Mouse (Mus musculus) liver, embryonic 16.5 days (tissue): ENCODE measurements around the gene Xlr4a. TPM values are rescaled to one million over a fixed set of nuclear protein-coding genes. Genes with fewer than 3 reads are reported as not detected.
A peak's percentile ranks its signal among the peaks of the same experiment; 100 is the strongest.
"Not testable (repeated sequence)": the region's sequence is repeated elsewhere in the genome, so short reads cannot be mapped to it uniquely, and the experiment has no call there.

Source experiments
- ATAC-seq: fragments of 200-750 bp; cut with Nextera tagmentation; 2 replicates; pipeline ENCODE4 v1.8.0; 2017; ENCODE audit warnings: low read depth, mild to moderate bottlenecking, moderate number of reproducible peaks, moderate library complexity
- H3K27ac ChIP-seq: fragments of 300-500 bp; sonication (generic); 2 replicates; pipeline ENCODE4 v1.5.1; 2014; ENCODE audit warnings: mild to moderate bottlenecking, low read length
- H3K27me3 ChIP-seq: fragments of 300-500 bp; sonication (generic); 2 replicates; pipeline ENCODE4 v1.6.1; 2014; ENCODE audit warnings: low read depth, low read length, mixed read lengths; ENCODE audit not compliant: control insufficient read depth, insufficient read depth
- H3K36me3 ChIP-seq: fragments of 300-500 bp; sonication (generic); 2 replicates; pipeline ENCODE4 v1.6.1; 2014; ENCODE audit warnings: mild to moderate bottlenecking; ENCODE audit not compliant: control insufficient read depth, insufficient read depth
- H3K4me1 ChIP-seq: fragments of 300-500 bp; sonication (generic); 2 replicates; pipeline ENCODE4 v1.6.1; 2014; ENCODE audit warnings: low read depth, low read length, mixed read lengths; ENCODE audit not compliant: control insufficient read depth
- H3K4me2 ChIP-seq: fragments of 300-500 bp; sonication (generic); 2 replicates; pipeline ENCODE4 v1.6.1; 2014; ENCODE audit warnings: low read depth, low read length, mixed read lengths
- H3K4me3 ChIP-seq: fragments of 300-500 bp; sonication (generic); 2 replicates; pipeline ENCODE4 v1.5.1; 2014; ENCODE audit warnings: low read depth, mild to moderate bottlenecking, low read length
- H3K9ac ChIP-seq: fragments of 300-500 bp; sonication (generic); 2 replicates; pipeline ENCODE4 v1.6.1; 2014; ENCODE audit warnings: low read depth, low read length
- H3K9me3 ChIP-seq: fragments of 300-500 bp; sonication (generic); replicated peaks from 2 replicates; pipeline ENCODE4 v1.6.1; 2016; ENCODE audit warnings: low read length; ENCODE audit not compliant: control insufficient read depth
- WGBS: fragments of 180-500 bp; shearing (Covaris S2); extraction: QIAGEN DNeasy Blood & Tissue Kit; methylation state at CpG from one replicate; pipeline ENCODE4 v1.1.7; 2014; ENCODE audit not compliant: insufficient replicate concordance; 5-methylcytosine and 5-hydroxymethylcytosine counted together
- polyA plus RNA-seq: library from polyadenylated mRNA; unstranded; fragments of >200 nt; fragmentation: Nextera tagmentation; extraction: Ambion mirVana; gene quantifications from 2 replicates; pipeline ENCODE4 v1.2.1, GENCODE M21; 2015

Gene Xlr4a
- polyA plus RNA-seq, result 0.97 and 1.1 TPM in 2 replicates

- H3K36me3 ChIP-seq, H3K4me2 ChIP-seq, H3K27me3 ChIP-seq, ATAC-seq, H3K9me3 ChIP-seq, H3K4me3 ChIP-seq, H3K27ac ChIP-seq, H3K9ac ChIP-seq, H3K4me1 ChIP-seq: not testable (repeated sequence)
- WGBS, result 46% methylated on average over 19 of the region's 19 CpGs
Observed at GRCm38 (mm10) chrX:73082267-73083055, at the start of gene Xlr4a. Gene Xlr4a, minus strand, starts transcription at chrX:73082478.

DNA sequence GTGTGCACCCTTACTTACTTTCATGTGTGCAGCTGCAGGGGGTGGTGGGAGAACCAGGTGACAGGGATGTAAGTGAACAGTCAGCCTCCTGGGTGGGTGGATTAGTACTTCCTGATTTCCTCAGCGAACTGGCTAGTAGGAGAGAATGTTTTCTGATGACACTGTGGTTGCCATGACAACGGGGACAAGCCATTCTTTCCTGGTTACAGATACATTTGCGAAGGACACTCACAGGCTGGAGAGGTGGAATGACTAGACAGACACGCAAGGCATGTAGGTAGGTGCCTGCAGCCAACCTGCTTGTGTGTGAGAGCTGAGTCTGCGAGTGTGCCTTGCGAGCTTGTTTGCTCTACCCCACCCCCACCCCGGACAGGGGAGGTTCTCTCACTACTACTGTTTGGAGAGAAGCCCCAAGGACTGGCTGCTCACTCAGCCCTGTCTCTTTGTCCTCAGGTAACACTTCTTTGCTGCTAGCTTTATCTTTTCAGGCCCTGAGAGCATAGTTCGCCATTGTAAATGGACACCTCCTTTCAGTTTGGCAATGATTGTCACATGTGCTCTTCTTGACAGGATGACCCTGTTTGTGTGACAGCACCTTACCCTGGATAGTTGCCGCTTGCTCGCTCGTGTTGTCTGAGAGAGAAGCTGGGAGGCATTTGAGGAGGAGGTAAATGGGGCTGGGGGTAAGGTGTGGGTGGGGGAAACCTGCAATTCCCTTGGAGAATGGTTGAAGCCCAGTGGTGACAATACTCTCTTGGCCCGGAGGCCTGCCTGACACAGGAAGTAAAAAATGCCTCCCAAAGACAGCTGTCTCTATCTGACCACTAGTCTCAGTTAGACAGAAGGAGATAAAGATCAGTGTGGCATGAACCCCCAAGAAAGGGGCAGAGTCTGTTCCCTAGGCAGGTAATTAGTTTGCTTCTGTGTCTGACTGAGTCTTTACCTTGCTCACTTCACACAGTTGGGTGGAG is 40.9 kb upstream of the Xlr4a start:
- H3K36me3 ChIP-seq, result not testable (repeated sequence)
- no CpG with 5 or more reads among the region's 12 CpGs for whole genome bisulfite sequencing
- peak; percentile 59; the same call in 1 of the 2 replicates for ATAC-seq

GRCm38 (mm10) chrX:73116747-73117146 is 34.5 kb upstream of the Xlr4a start, which contains the start of gene Gm14685:
Gene Gm14685, plus strand, starts transcription at chrX:73117047.
- ATAC-seq, H3K4me2 ChIP-seq, H3K27me3 ChIP-seq, H3K4me3 ChIP-seq, H3K27ac ChIP-seq, H3K4me1 ChIP-seq, H3K36me3 ChIP-seq, H3K9ac ChIP-seq, H3K9me3 ChIP-seq: not testable (repeated sequence)
- WGBS, result no CpG with 5 or more reads among the region's 7 CpGs

More for the DNA sequence above, 40.9 kb upstream of the Xlr4a start:
- not testable (repeated sequence) for H3K4me1 ChIP-seq, H3K27ac ChIP-seq, H3K9me3 ChIP-seq, H3K4me3 ChIP-seq, H3K9ac ChIP-seq, H3K27me3 ChIP-seq, H3K4me2 ChIP-seq

- ATAC-seq, H3K4me3 ChIP-seq, H3K27me3 ChIP-seq, H3K9me3 ChIP-seq, H3K4me2 ChIP-seq, H3K4me1 ChIP-seq, H3K9ac ChIP-seq, H3K27ac ChIP-seq, H3K36me3 ChIP-seq: not testable (repeated sequence)
- WGBS, result 59% methylated on average over 12 of the region's 13 CpGs
Observed at GRCm38 (mm10) chrX:73096941-73097508, 14.7 kb upstream of the Xlr4a start, which contains the start of gene Xlr3a. Gene Xlr3a, minus strand, starts transcription at chrX:73097095.

- not testable (repeated sequence) for H3K27ac ChIP-seq, H3K27me3 ChIP-seq, ATAC-seq, H3K9ac ChIP-seq, H3K4me2 ChIP-seq, H3K9me3 ChIP-seq, H3K4me1 ChIP-seq, H3K36me3 ChIP-seq, H3K4me3 ChIP-seq
- 69% methylated on average over 3 of the region's 5 CpGs for WGBS
Observed at GRCm38 (mm10) chrX:73066765-73067312, 15.4 kb downstream of the Xlr4a start.

DNA sequence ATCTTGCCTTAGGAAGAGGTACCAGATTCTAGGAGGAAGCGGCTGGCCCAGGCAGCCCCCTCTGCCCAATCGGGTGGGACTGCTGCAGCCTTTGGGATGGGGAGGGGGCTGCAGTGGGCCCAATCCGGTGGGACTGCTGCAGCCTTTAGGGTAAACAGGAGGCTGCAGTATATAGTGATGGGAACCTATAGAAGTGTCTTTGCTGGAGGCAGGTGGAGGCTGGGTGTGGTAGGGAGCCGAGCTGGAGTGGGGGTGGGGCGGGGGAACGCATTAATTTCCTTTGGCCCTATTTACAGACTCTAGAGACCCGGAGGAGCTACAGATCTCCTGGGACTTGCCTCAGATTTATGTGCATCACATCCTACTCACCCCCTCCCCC is 17.9 kb downstream of the Xlr4a start, which contains the start of gene Pnma3:
Pnma3 (plus strand) TSS at position 373 of the 379 bp plus-strand sequence.
- no peak for ATAC-seq
- no peaks in the 10 kb centered on the region for H3K36me3 ChIP-seq
- H3K27ac ChIP-seq, result no peak within 1 kb of the TSS
- no peaks in the 10 kb centered on the region; the same call in 1 of the 2 replicates for H3K27me3 ChIP-seq
- 28% methylated on average over 7 of the region's 7 CpGs for WGBS
- no peak within 1 kb of the TSS for H3K4me2 ChIP-seq
- no peaks in the 10 kb centered on the region for H3K9me3 ChIP-seq
- H3K4me3 ChIP-seq, result no peak within 1 kb of the TSS
- H3K4me1 ChIP-seq, result no peaks in the 10 kb centered on the region
- no peak within 1 kb of the TSS for H3K9ac ChIP-seq

- H3K9ac ChIP-seq, result no peak overlapping the region
- no peak overlapping the region for H3K4me2 ChIP-seq
- 41% methylated on average over 24 of the region's 24 CpGs for WGBS
Observed at GRCm38 (mm10) chrX:73063512-73064414, 18.5 kb downstream of the Xlr4a start.

DNA sequence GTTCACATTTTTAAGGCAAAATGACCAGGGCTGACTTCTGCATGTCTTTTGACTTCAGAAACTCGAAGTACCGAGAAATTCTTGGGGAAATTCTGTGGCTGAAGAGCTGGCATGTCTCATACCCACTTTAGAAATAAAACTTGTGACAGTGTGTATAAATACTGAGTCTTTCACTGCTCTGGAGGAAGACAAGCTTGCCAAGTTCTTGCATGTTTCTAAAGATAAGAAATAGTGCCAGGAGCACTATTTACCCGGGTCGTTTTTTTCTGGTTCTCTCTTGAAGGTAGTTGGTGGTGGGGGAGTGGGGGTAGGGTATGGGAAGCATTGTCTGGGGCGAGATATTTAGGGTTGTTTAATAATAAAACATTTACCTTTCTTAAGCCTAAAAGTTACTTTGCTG is 20.0 kb downstream of the Xlr4a start:
- Histone ChIP-seq H3K9ac (no peak overlapping the region), H3K27ac (no peak overlapping the region), H3K27me3 (no peaks in the 10 kb centered on the region; the same call in 1 of the 2 replicates), H3K4me1 (no peaks in the 10 kb centered on the region), H3K4me3 (no peak overlapping the region), H3K36me3 (no peaks in the 10 kb centered on the region), H3K4me2 (no peak overlapping the region), H3K9me3 (no peaks in the 10 kb centered on the region)
- WGBS, result 24% methylated on average over 5 of the region's 5 CpGs
- no peak for ATAC-seq

More at GRCm38 (mm10) chrX:73063512-73064414, 18.5 kb downstream of the Xlr4a start:
- no peak overlapping the region for H3K4me3 ChIP-seq
- H3K4me1 ChIP-seq, result no peaks in the 10 kb centered on the region
- H3K27ac ChIP-seq, result no peak overlapping the region
- no peaks in the 10 kb centered on the region for H3K36me3 ChIP-seq
- no peaks in the 10 kb centered on the region; the same call in 1 of the 2 replicates for H3K27me3 ChIP-seq
- no peak for ATAC-seq
- H3K9me3 ChIP-seq, result no peaks in the 10 kb centered on the region
